Mouse (Mus musculus) neural tube, embryonic 11.5 days (tissue): ENCODE results near the gene Pcsk5. TPM values are rescaled to one million over a fixed set of nuclear protein-coding genes. Genes with fewer than 3 reads are reported as not detected.

ENCODE experiments used
- ATAC-seq: fragments of 200-750 bp; cut with Nextera tagmentation; 2 replicates; pipeline ENCODE4 v1.8.0; 2017; ENCODE audit warnings: moderate number of reproducible peaks, mild to moderate bottlenecking, moderate TSS enrichment, moderate library complexity; ENCODE audit not compliant: insufficient read depth, low FRiP score, low TSS enrichment
- DNase-seq: peaks from one replicate; pipeline ENCODE4 v3.0.0-alpha.2; 2015; ENCODE audit warnings: low spot score
- H3K27ac ChIP-seq: fragments of 300-500 bp; sonication (generic); 2 replicates; pipeline ENCODE4 v1.5.1; 2014; ENCODE audit warnings: low read depth, mild to moderate bottlenecking, low read length
- H3K27me3 ChIP-seq: fragments of 300-500 bp; sonication (generic); 2 replicates; pipeline ENCODE4 v1.6.1; 2014; ENCODE audit warnings: mild to moderate bottlenecking, low read length, mixed read lengths; ENCODE audit not compliant: control insufficient read depth, insufficient read depth
- H3K36me3 ChIP-seq: fragments of 300-500 bp; sonication (generic); 2 replicates; pipeline ENCODE4 v1.6.1; 2014; ENCODE audit warnings: mild to moderate bottlenecking, low read length, moderate library complexity, mixed read lengths; ENCODE audit not compliant: control insufficient read depth, insufficient read depth
- H3K4me1 ChIP-seq: fragments of 300-500 bp; sonication (generic); 2 replicates; pipeline ENCODE4 v1.6.1; 2014; ENCODE audit warnings: low read length, mixed read lengths; ENCODE audit not compliant: control insufficient read depth, insufficient read depth
- H3K4me2 ChIP-seq: fragments of 300-500 bp; sonication (generic); 2 replicates; pipeline ENCODE4 v1.6.1; 2014; ENCODE audit warnings: low read depth, mild to moderate bottlenecking, moderate library complexity
- H3K4me3 ChIP-seq: fragments of 300-500 bp; sonication (generic); 2 replicates; pipeline ENCODE4 v1.5.1; 2014; ENCODE audit warnings: low read depth, low read length
- H3K9ac ChIP-seq: fragments of 300-500 bp; sonication (generic); 2 replicates; pipeline ENCODE4 v1.6.1; 2014; ENCODE audit warnings: mild to moderate bottlenecking, low read length
- H3K9me3 ChIP-seq: fragments of 300-500 bp; sonication (generic); 2 replicates; pipeline ENCODE4 v1.6.1; 2016; ENCODE audit warnings: low read length; ENCODE audit not compliant: control insufficient read depth
- WGBS: fragments of 180-500 bp; shearing (Covaris S2); extraction: QIAGEN DNeasy Blood & Tissue Kit; methylation state at CpG from one replicate; pipeline ENCODE4 v1.1.7; 2014; 5-methylcytosine and 5-hydroxymethylcytosine counted together
- polyA plus RNA-seq: library from polyadenylated mRNA; unstranded; fragments of >200 nt; fragmentation: Nextera tagmentation; extraction: Ambion mirVana; gene quantifications from 2 replicates; pipeline ENCODE4 v1.2.1, GENCODE M21; 2014

Pcsk5 gene
- polyA plus RNA-seq, 1 experiment from 2014 or later = 9.4 TPM

GRCm38 (mm10) chr19:17428561-17428914 is 408.9 kb downstream of the Pcsk5 start:
- Histone ChIP-seq H3K27ac (no peak overlapping the region), H3K4me2 (no peak overlapping the region), H3K4me1 (no peaks in the 10 kb centered on the region), H3K36me3 (no peaks in the 10 kb centered on the region), H3K9me3 (no peaks in the 10 kb centered on the region), H3K9ac (no peak overlapping the region), H3K27me3 (no peaks in the 10 kb centered on the region), H3K4me3 (no peak overlapping the region)
- DNase-seq (no peak), ATAC-seq (no peak)
- WGBS = 82% methylated on average over 2 of the region's 2 CpGs

- H3K9ac ChIP-seq = no peak overlapping the region
- H3K27me3 ChIP-seq = no peaks in the 10 kb centered on the region
- DNase-seq (no peak), ATAC-seq (no peak)
- H3K9me3 ChIP-seq = no peaks in the 10 kb centered on the region
- H3K4me2 ChIP-seq = no peak overlapping the region
- H3K4me3 ChIP-seq = no peak overlapping the region
- H3K4me1 ChIP-seq = no peaks in the 10 kb centered on the region
- no peaks in the 10 kb centered on the region for H3K36me3 ChIP-seq
- H3K27ac ChIP-seq = no peak overlapping the region
- 91% methylated on average over 2 of the region's 2 CpGs for WGBS
Measured at GRCm38 (mm10) chr19:17427824-17428560, 409.4 kb downstream of the Pcsk5 start.

GRCm38 (mm10) chr19:17423306-17423705 is 414.1 kb downstream of the Pcsk5 start:
- Histone ChIP-seq H3K9me3 (no peaks in the 10 kb centered on the region), H3K9ac (no peak overlapping the region), H3K4me2 (no peak overlapping the region), H3K4me1 (no peaks in the 10 kb centered on the region), H3K36me3 (no peaks in the 10 kb centered on the region), H3K27me3 (no peaks in the 10 kb centered on the region), H3K27ac (no peak overlapping the region), H3K4me3 (no peak overlapping the region)
- ATAC-seq = no peak
- 84% methylated on average over 3 of the region's 3 CpGs for WGBS
- no peak for DNase-seq

- no peak overlapping the region for H3K27ac ChIP-seq
- no peak overlapping the region for H3K4me2 ChIP-seq
- DNase-seq = no peak
- no peaks in the 10 kb centered on the region for H3K36me3 ChIP-seq
- H3K9me3 ChIP-seq = no peaks in the 10 kb centered on the region
- WGBS = 88% methylated on average over 1 of the region's 1 CpGs
- no peak overlapping the region for H3K4me3 ChIP-seq
- no peak overlapping the region for H3K9ac ChIP-seq
- H3K4me1 ChIP-seq = no peaks in the 10 kb centered on the region
- no peak for ATAC-seq
- H3K27me3 ChIP-seq = no peaks in the 10 kb centered on the region
Measured at GRCm38 (mm10) chr19:17417855-17418254, 419.6 kb downstream of the Pcsk5 start.

- H3K4me3 ChIP-seq = no peak overlapping the region
- WGBS = 72% methylated on average over 4 of the region's 4 CpGs
- H3K27me3 ChIP-seq = no peaks in the 10 kb centered on the region
- ATAC-seq = no peak
- H3K9me3 ChIP-seq = no peaks in the 10 kb centered on the region
- H3K4me1 ChIP-seq = no peaks in the 10 kb centered on the region
- H3K27ac ChIP-seq = no peak overlapping the region
- no peak overlapping the region for H3K9ac ChIP-seq
- H3K36me3 ChIP-seq = no peaks in the 10 kb centered on the region
- DNase-seq = no peak
- no peak overlapping the region for H3K4me2 ChIP-seq
Measured at GRCm38 (mm10) chr19:17412915-17413459, 424.4 kb downstream of the Pcsk5 start.

- H3K4me2 ChIP-seq = no peak overlapping the region
- ATAC-seq (no peak), DNase-seq (no peak)
- no peak overlapping the region for H3K4me3 ChIP-seq
- no peak overlapping the region for H3K9ac ChIP-seq
- 89% methylated on average over 5 of the region's 5 CpGs for WGBS
- H3K27me3 ChIP-seq = no peaks in the 10 kb centered on the region
- H3K27ac ChIP-seq = no peak overlapping the region
- H3K4me1 ChIP-seq = no peaks in the 10 kb centered on the region
- no peaks in the 10 kb centered on the region for H3K36me3 ChIP-seq
- no peaks in the 10 kb centered on the region for H3K9me3 ChIP-seq
Measured at GRCm38 (mm10) chr19:17410465-17411065, 426.9 kb downstream of the Pcsk5 start.

GRCm38 (mm10) chr19:17409351-17409750 is 428.1 kb downstream of the Pcsk5 start:
- whole genome bisulfite sequencing = 76% methylated on average over 3 of the region's 3 CpGs
- ATAC-seq = no peak
- Histone ChIP-seq H3K9me3 (no peaks in the 10 kb centered on the region), H3K4me1 (no peaks in the 10 kb centered on the region), H3K4me3 (no peak overlapping the region), H3K27ac (no peak overlapping the region), H3K27me3 (no peaks in the 10 kb centered on the region), H3K4me2 (no peak overlapping the region), H3K9ac (no peak overlapping the region), H3K36me3 (no peaks in the 10 kb centered on the region)
- no peak for DNase-seq

GRCm38 (mm10) chr19:17408591-17408990 is 428.8 kb downstream of the Pcsk5 start:
- ATAC-seq (no peak), DNase-seq (no peak)
- Histone ChIP-seq H3K9ac (no peak overlapping the region), H3K27ac (no peak overlapping the region), H3K27me3 (no peaks in the 10 kb centered on the region), H3K9me3 (no peaks in the 10 kb centered on the region), H3K36me3 (no peaks in the 10 kb centered on the region), H3K4me3 (no peak overlapping the region), H3K4me1 (no peaks in the 10 kb centered on the region), H3K4me2 (no peak overlapping the region)

- H3K27ac ChIP-seq = no peak overlapping the region
- DNase-seq = no peak
- H3K9me3 ChIP-seq = no peaks in the 10 kb centered on the region
- H3K27me3 ChIP-seq = no peaks in the 10 kb centered on the region
- no peak for ATAC-seq
- 90% methylated on average over 5 of the region's 5 CpGs for WGBS
- no peak overlapping the region for H3K4me3 ChIP-seq
- H3K4me2 ChIP-seq = no peak overlapping the region
- H3K4me1 ChIP-seq = no peaks in the 10 kb centered on the region
- no peak overlapping the region for H3K9ac ChIP-seq
- no peaks in the 10 kb centered on the region for H3K36me3 ChIP-seq
Measured at GRCm38 (mm10) chr19:17406823-17407222, 430.6 kb downstream of the Pcsk5 start.
